Mouse (Mus musculus) MEL (cell line): ENCODE measurements around the gene Top1. TPM values are rescaled to one million over a fixed set of nuclear protein-coding genes. Genes with fewer than 3 reads are reported as not detected.

Experiments used
- DNase-seq: peaks from one replicate; pipeline ENCODE4 v3.0.0; 2011; ENCODE audit warnings: low read depth, low spot score
- H3K27ac ChIP-seq: 2 replicates; pipeline ENCODE4 v1.5.1; 2012; ENCODE audit warnings: low read depth, mild to moderate bottlenecking, control low read depth, low read length, moderate library complexity; ENCODE audit not compliant: control insufficient read depth
- H3K27me3 ChIP-seq, 2 experiments: fragments of 150-350 bp in 1 of 2; sonication (generic) in 1 of 2; 2 replicates each; pipeline ENCODE4 v1.6.1; 2012; ENCODE audit warnings: low read length in 2 of 2, mild to moderate bottlenecking in 2 of 2, improper control_type of control experiment in 1 of 2, moderate library complexity in 1 of 2; ENCODE audit not compliant: insufficient read depth in 2 of 2, control insufficient read depth in 1 of 2
- H3K36me3 ChIP-seq, 2 experiments: 2 replicates each; pipeline ENCODE4 v1.6.1; 2012 to 2014; ENCODE audit warnings: low read length in 2 of 2, improper control_type of control experiment in 1 of 2, inconsistent platforms in 1 of 2, mild to moderate bottlenecking in 1 of 2; ENCODE audit not compliant: insufficient read depth in 2 of 2, control insufficient read depth in 1 of 2
- H3K4me1 ChIP-seq, 2 experiments: fragments of 150-350 bp in 1 of 2; sonication (generic) in 1 of 2; 2 replicates each; pipeline ENCODE4 v1.6.1; 2012; ENCODE audit warnings: low read length in 2 of 2, improper control_type of control experiment in 1 of 2, mild to moderate bottlenecking in 1 of 2; ENCODE audit not compliant: insufficient read depth in 2 of 2, control insufficient read depth in 1 of 2
- H3K4me3 ChIP-seq, 2 experiments: fragments of 150-350 bp in 1 of 2; sonication (generic) in 1 of 2; 2 replicates each; pipeline ENCODE4 v1.5.1; 2012; ENCODE audit warnings: low read depth in 2 of 2, low read length in 2 of 2, mild to moderate bottlenecking in 2 of 2, moderate library complexity in 2 of 2, control low read depth in 1 of 2, improper control_type of control experiment in 1 of 2; ENCODE audit not compliant: control insufficient read depth in 1 of 2, insufficient read depth in 1 of 2
- H3K79me2 ChIP-seq: 2 replicates; pipeline ENCODE4 v1.6.1; 2012; ENCODE audit warnings: mild to moderate bottlenecking, low read length, moderate library complexity; ENCODE audit not compliant: control insufficient read depth, poor library complexity, insufficient read depth
- H3K9ac ChIP-seq: 2 replicates; pipeline ENCODE4 v1.6.1; 2012; ENCODE audit warnings: low read depth, mild to moderate bottlenecking, control low read depth, low read length, moderate library complexity; ENCODE audit not compliant: control insufficient read depth, poor library complexity, severe bottlenecking
- H3K9me3 ChIP-seq: fragments of 150-350 bp; sonication (generic); replicated peaks from 2 replicates; pipeline ENCODE4 v1.6.1; 2012; ENCODE audit warnings: mild to moderate bottlenecking, low read length, improper control_type of control experiment, moderate library complexity; ENCODE audit not compliant: insufficient read depth
- CHD1 ChIP-seq: IDR thresholded peaks from 2 replicates; pipeline ENCODE4 v1.6.1; 2012; ENCODE audit warnings: low read depth, mild to moderate bottlenecking, inconsistent platforms, low read length, improper control_type of control experiment
- CHD2 ChIP-seq: IDR thresholded peaks from 2 replicates; pipeline ENCODE4 v1.6.1; 2011; ENCODE audit warnings: low read length, improper control_type of control experiment
- CTCF ChIP-seq, 3 experiments: IDR thresholded peaks in 2 of 3; conservative IDR thresholded peaks in 1 of 3; 2 replicates each; pipeline ENCODE4 v1.5.1; 2011 to 2012; ENCODE audit warnings: low read length in 3 of 3, low read depth in 2 of 3, mild to moderate bottlenecking in 2 of 3, improper control_type of control experiment in 1 of 3, inconsistent platforms in 1 of 3, mixed read lengths in 1 of 3, moderate library complexity in 1 of 3; ENCODE audit not compliant: control insufficient read depth in 1 of 3, insufficient read depth in 1 of 3, poor library complexity in 1 of 3, severe bottlenecking in 1 of 3
- ELF1 ChIP-seq: IDR thresholded peaks from 2 replicates; pipeline ENCODE4 v1.6.1; 2014; ENCODE audit warnings: low read depth, mild to moderate bottlenecking, inconsistent platforms, low read length, improper control_type of control experiment, moderate library complexity
- GATA1 ChIP-seq: IDR thresholded peaks from 2 replicates; pipeline ENCODE4 v1.6.1; 2011; ENCODE audit warnings: low read depth, low read length, improper control_type of control experiment
- MAX ChIP-seq: IDR thresholded peaks from 2 replicates; pipeline ENCODE4 v1.6.1; 2011; ENCODE audit warnings: low read length, improper control_type of control experiment
- MXI1 ChIP-seq: IDR thresholded peaks from 2 replicates; pipeline ENCODE4 v1.6.1; 2011; ENCODE audit warnings: mild to moderate bottlenecking, low read depth, low read length, improper control_type of control experiment
- MYC ChIP-seq: IDR thresholded peaks from 2 replicates; pipeline ENCODE4 v1.6.1; 2011; ENCODE audit warnings: low read depth, mild to moderate bottlenecking, low read length, improper control_type of control experiment, moderate library complexity
- POLR2AphosphoS2 ChIP-seq: IDR thresholded peaks from 2 replicates; pipeline ENCODE4 v1.6.1; 2011; ENCODE audit warnings: low read length, improper control_type of control experiment
- RAD21 ChIP-seq: IDR thresholded peaks from 2 replicates; pipeline ENCODE4 v1.6.1; 2011; ENCODE audit warnings: mild to moderate bottlenecking, low read depth, low read length, improper control_type of control experiment
- RCOR1 ChIP-seq: IDR thresholded peaks from 2 replicates; pipeline ENCODE4 v1.6.1; 2012; ENCODE audit warnings: low read depth, mild to moderate bottlenecking, inconsistent platforms, low read length, improper control_type of control experiment
- SIN3A ChIP-seq: IDR thresholded peaks from 2 replicates; pipeline ENCODE4 v1.6.1; 2012; ENCODE audit warnings: low read length, improper control_type of control experiment, inconsistent platforms
- SMC3 ChIP-seq: IDR thresholded peaks from 2 replicates; pipeline ENCODE4 v1.6.1; 2011; ENCODE audit warnings: low read depth, low read length, improper control_type of control experiment
- TBP ChIP-seq: IDR thresholded peaks from 2 replicates; pipeline ENCODE4 v1.8.0; 2011; ENCODE audit warnings: low read depth, low read length, improper control_type of control experiment
- TCF12 ChIP-seq: IDR thresholded peaks from 2 replicates; pipeline ENCODE4 v1.6.1; 2014; ENCODE audit warnings: low read depth, mild to moderate bottlenecking, inconsistent platforms, low read length, improper control_type of control experiment, moderate library complexity
- USF2 ChIP-seq, 2 experiments: IDR thresholded peaks; 2 replicates each; pipeline ENCODE4 v1.6.1; 2011 to 2012; ENCODE audit warnings: improper control_type of control experiment in 2 of 2, low read length in 2 of 2, borderline replicate concordance in 1 of 2, inconsistent platforms in 1 of 2, low read depth in 1 of 2, mild to moderate bottlenecking in 1 of 2; ENCODE audit not compliant: insufficient read depth in 1 of 2
- ZC3H11A ChIP-seq: IDR thresholded peaks from 2 replicates; pipeline ENCODE4 v1.6.1; 2012; ENCODE audit warnings: low read depth, mild to moderate bottlenecking, inconsistent platforms, low read length, improper control_type of control experiment
- polyA plus RNA-seq, 2 experiments: library from polyadenylated mRNA; stranded (reverse) in 1 of 2; unstranded in 1 of 2; fragments of >175 nt in 1 of 2; fragments of >200 nt in 1 of 2; gene quantifications; 2 replicates each; pipeline versions ENCODE4 v1.2.1 to v1.2.4; 2012; ENCODE audit warnings: low replicate concordance in 2 of 2, low read depth in 1 of 2; ENCODE audit not compliant: insufficient read length in 2 of 2, insufficient read depth in 1 of 2, missing spikeins in 1 of 2
- total RNA-seq: library from RNA; depleted of rRNA; stranded (reverse); fragments of 300-350 nt; gene quantifications from 2 replicates; pipeline ENCODE4 v1.2.3, GENCODE M21; 2012

Gene Top1
- total and polyA plus RNA-seq, 3 experiments = 33.5 to 123 (median 73.3) TPM

GRCm38 (mm10) chr2:160744823-160745210 lies 99.1 kb downstream of the Top1 start:
- Histone ChIP-seq H3K79me2 (peaks cover 3% of the 10 kb centered on the region; the same call in 1 of the 2 replicates), H3K9ac (no peak overlapping the region), H3K9me3 (no peaks in the 10 kb centered on the region), H3K4me1 (peaks cover 2 to 18% of the 10 kb centered on the region in 2 experiments; a peak in 3 of 4 replicates), H3K27ac (no peak overlapping the region), H3K4me3 (no peak overlapping the region), H3K27me3 (no peaks in the 10 kb centered on the region), H3K36me3 (peaks cover 3 to 9% of the 10 kb centered on the region in 2 experiments; a peak in 3 of 4 replicates)
- no peak for DNase-seq
- TF ChIP-seq RAD21 = no peak
- TF ChIP-seq ELF1 = no peak
- TF ChIP-seq SMC3 = no peak
- TF ChIP-seq MAX = no peak
- TF ChIP-seq POLR2AphosphoS2 = no peak
- no peak for TF ChIP-seq ZC3H11A
- no peak for TF ChIP-seq TBP
- TF ChIP-seq MXI1 = no peak
- TF ChIP-seq CHD1 = no peak
- TF ChIP-seq CHD2 = no peak
- TF ChIP-seq MYC = no peak
- no peak for TF ChIP-seq USF2 (IDR thresholded peaks at IDR 0.05; ENCODE audit: borderline replicate concordance in 1 of 2, insufficient read depth in 1 of 2, low read depth in 1 of 2, low read length in 2 of 2)
- TF ChIP-seq SIN3A = no peak
- no peak for TF ChIP-seq RCOR1
- no peak for TF ChIP-seq CTCF (IDR thresholded peaks at IDR 0.05 in 2 of 3, conservative IDR thresholded peaks at IDR 0.05 in 1 of 3; ENCODE audit: control insufficient read depth in 1 of 3, insufficient read depth in 1 of 3, low read depth in 2 of 3, low read length in 3 of 3, poor library complexity in 1 of 3, severe bottlenecking in 1 of 3)
- no peak for TF ChIP-seq GATA1
- no peak for TF ChIP-seq TCF12

GRCm38 (mm10) chr2:160745497-160745896 lies 99.8 kb downstream of the Top1 start:
- peaks cover 3% of the 10 kb centered on the region; the same call in 1 of the 2 replicates for H3K79me2 ChIP-seq
- peak; percentile 53 for DNase-seq
- TF ChIP-seq CHD2 (no peak), GATA1 (0 out of 2 replicates have a peak, but pooled peaks have one; percentile 38)
- TF ChIP-seq, all 39 proteins: peak for 1
- Histone ChIP-seq H3K4me1 (peaks cover 2 to 18% of the 10 kb centered on the region in 2 experiments; a peak in 3 of 4 replicates), H3K27me3 (no peaks in the 10 kb centered on the region), H3K27ac (peak overlapping the region; percentile 12; the same call in 1 of the 2 replicates), H3K9me3 (no peaks in the 10 kb centered on the region), H3K36me3 (peaks cover 3 to 9% of the 10 kb centered on the region in 2 experiments; a peak in 3 of 4 replicates), H3K9ac (no peak overlapping the region), H3K4me3 (no peak overlapping the region)
